Mouse (Mus musculus): Measurements from ENCODE around the gene Emid1.

DNA sequence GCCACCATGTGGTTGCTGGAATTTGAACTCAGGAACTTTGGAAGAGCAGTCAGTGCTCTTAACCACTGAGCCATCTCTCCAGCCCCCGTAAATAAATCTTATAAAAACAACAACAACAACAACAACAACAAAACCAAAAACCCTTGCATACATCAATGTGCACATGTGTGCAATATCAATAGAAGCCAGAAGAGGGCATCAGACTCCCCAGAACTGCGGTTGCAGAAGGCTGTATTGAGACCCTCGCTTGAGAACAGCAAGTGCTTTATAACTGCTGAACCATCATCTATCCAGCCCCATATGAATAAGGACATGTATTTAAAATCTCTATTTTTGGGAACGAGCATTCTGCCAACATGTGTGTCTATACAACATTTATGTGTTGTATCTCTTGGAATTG is 77.2 kb downstream of the Emid1 start:
- peak in 1 of 2 experiments; percentile 19; a peak in 1 of 4 replicates for TF ChIP-seq POLR2A (IDR thresholded peaks at IDR 0.05; ENCODE audit: control insufficient read depth in 1 of 2, insufficient read depth in 1 of 2, low read depth in 1 of 2, low read length in 2 of 2, poor library complexity in 1 of 2)
- TF ChIP-seq KAT2A (conservative IDR thresholded peaks at IDR 0.05; ENCODE audit: low read depth, low read length), result no peak
- TF ChIP-seq ELF1 (IDR thresholded peaks at IDR 0.05; ENCODE audit: low read depth, low read length), result no peak
